Mouse (Mus musculus): ENCODE results near the gene Lrfn2. TPM values are rescaled to one million over a fixed set of nuclear protein-coding genes. Genes with fewer than 3 reads are reported as not detected.
A peak's percentile ranks its signal among the peaks of the same experiment; 100 is the strongest.

Lrfn2 gene
- polyA plus RNA-seq, 1 experiment from 2014 or later, result 10.4 TPM

DNA sequence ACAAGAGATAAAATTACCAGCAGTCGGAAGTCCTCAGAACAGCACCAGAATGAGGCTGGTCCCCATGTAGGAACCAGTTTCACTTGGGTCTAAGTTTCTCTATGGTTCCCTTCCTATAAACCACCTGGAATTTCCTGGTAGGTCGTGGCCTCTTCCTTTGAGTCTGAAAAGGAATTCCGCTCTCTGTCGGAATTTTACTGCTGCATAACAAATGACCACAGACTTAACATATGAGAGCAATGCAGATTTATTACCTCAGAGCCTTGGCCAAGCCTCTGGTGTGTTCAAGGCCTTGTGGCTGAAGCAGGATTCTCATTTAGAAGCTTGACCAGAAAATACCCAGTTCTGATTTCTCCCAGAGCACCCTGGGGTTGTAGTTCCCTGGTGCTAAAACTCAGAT, 115.7 kb downstream of the Lrfn2 start:
- 76% methylated on average over 4 of the region's 4 CpGs for WGBS
- Histone ChIP-seq H3K4me2 (ENCODE audit: low read length) (no peak overlapping the region), H3K27ac (ENCODE audit: low read length) (no peak overlapping the region), H3K4me1 (replicated peaks; ENCODE audit: control insufficient read depth, insufficient read depth, low read length) (peaks cover 19% of the 10 kb centered on the region), H3K36me3 (ENCODE audit: control insufficient read depth, insufficient read depth) (no peaks in the 10 kb centered on the region), H3K9ac (replicated peaks; ENCODE audit: low read depth, low read length) (no peak overlapping the region), H3K9me3 (ENCODE audit: control insufficient read depth, low read length) (no peaks in the 10 kb centered on the region), H3K4me3 (replicated peaks; ENCODE audit: low read length) (no peak overlapping the region), H3K27me3 (replicated peaks; ENCODE audit: control insufficient read depth, insufficient read depth, low read length) (no peaks in the 10 kb centered on the region)
- ATAC-seq, result no peak

DNA sequence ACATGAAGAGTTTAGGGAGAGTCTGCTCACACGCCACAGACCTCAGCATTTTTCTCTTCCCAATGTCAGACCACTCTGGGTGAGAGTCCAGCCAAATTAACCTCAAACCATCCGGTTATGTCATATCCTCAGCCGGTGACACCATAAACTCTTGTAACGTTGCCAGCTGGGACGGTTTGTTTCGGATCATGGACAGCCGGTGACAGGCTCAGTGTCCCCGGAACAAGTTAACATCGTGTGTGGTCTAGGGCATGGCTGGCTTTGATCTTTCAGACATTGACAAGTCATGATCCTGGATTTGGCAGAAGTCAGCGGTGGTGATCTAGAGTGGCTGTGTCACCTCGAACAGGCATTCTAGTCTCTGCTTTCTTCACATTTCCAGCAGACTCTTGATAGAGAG, 119.1 kb downstream of the Lrfn2 start:
- ATAC-seq, result no peak
- Histone ChIP-seq H3K36me3 (ENCODE audit: control insufficient read depth, insufficient read depth) (no peaks in the 10 kb centered on the region), H3K9ac (replicated peaks; ENCODE audit: low read depth, low read length) (no peak overlapping the region), H3K27me3 (replicated peaks; ENCODE audit: control insufficient read depth, insufficient read depth, low read length) (no peaks in the 10 kb centered on the region), H3K9me3 (ENCODE audit: control insufficient read depth, low read length) (no peaks in the 10 kb centered on the region), H3K4me2 (ENCODE audit: low read length) (no peak overlapping the region), H3K4me3 (replicated peaks; ENCODE audit: low read length) (no peak overlapping the region), H3K4me1 (replicated peaks; ENCODE audit: control insufficient read depth, insufficient read depth, low read length) (no peaks in the 10 kb centered on the region), H3K27ac (ENCODE audit: low read length) (no peak overlapping the region)
- WGBS, result 89% methylated on average over 11 of the region's 11 CpGs

DNA sequence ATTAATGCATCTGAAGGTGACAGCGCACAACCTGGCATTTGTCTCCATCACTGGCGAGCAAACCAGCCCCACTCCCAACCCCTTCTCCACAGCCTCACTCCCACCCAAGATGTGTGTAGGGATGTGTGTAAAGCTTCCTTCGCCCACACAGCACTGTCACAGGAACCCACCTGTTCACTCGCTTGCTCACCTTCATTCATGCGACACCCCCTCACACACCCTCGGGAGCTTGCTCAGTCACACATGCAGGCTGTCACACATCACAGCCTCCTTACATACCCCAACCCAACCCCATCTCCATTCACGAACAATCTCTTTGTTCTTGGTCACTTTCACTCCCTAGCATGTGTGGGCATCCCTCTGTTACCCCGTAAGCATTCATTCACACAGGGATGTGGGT, 129.0 kb downstream of the Lrfn2 start:
- H3K36me3 ChIP-seq (ENCODE audit: control insufficient read depth, insufficient read depth), result no peaks in the 10 kb centered on the region
- no peak overlapping the region for H3K4me2 ChIP-seq (ENCODE audit: low read length)
- no peaks in the 10 kb centered on the region for H3K27me3 ChIP-seq (replicated peaks; ENCODE audit: control insufficient read depth, insufficient read depth, low read length)
- H3K4me1 ChIP-seq (replicated peaks; ENCODE audit: control insufficient read depth, insufficient read depth, low read length), result peaks cover 18% of the 10 kb centered on the region
- no peak overlapping the region for H3K27ac ChIP-seq (ENCODE audit: low read length)
- H3K4me3 ChIP-seq (replicated peaks; ENCODE audit: low read length), result no peak overlapping the region
- H3K9me3 ChIP-seq (ENCODE audit: control insufficient read depth, low read length), result no peaks in the 10 kb centered on the region
- H3K9ac ChIP-seq (replicated peaks; ENCODE audit: low read depth, low read length), result no peak overlapping the region
- 89% methylated on average over 8 of the region's 8 CpGs for WGBS
- ATAC-seq, result no peak

DNA sequence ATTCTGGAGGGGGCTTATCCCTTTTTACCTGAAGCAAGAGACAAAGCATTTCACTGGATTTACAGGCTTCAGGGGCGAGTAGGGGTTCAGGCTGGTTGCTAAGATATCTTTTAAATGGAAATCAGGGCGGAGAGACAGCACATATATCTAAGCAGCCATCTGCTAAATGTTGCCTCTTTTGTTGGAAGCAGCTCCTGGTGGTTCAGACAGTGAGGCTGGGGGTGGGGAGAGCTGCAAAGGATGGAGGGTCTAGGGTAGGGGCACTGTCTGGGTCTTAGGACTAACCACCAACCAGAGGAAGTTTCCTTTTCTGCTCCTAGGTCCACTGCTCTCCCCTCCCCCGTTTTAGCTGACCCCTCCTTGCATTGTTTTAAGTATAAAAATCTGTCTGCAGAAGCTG, 131.6 kb downstream of the Lrfn2 start:
- 37% methylated on average over 3 of the region's 3 CpGs for WGBS
- Histone ChIP-seq H3K27ac (ENCODE audit: low read length) (peak overlapping the region; percentile 51), H3K4me1 (replicated peaks; ENCODE audit: control insufficient read depth, insufficient read depth, low read length) (peaks cover 18% of the 10 kb centered on the region)

DNA sequence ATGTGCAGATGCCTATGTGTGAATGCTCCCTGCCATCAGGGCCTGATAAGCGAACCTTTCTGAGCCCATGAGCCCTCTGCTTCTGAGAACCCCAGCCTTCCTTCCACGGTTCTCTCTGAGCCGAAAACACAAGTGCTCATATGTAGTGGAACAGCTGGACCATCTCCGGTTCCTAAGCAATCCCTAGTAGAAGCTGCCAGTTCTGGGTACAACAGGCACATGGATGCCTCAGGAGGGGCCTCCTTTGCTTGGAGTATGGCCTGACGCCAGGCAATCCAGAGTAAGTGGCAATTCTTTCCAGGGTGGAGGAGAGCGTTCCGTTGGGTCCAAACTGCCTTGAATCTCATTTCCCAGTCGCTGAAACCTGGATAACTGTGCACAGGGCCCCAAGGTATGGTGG, 132.3 kb downstream of the Lrfn2 start:
- 69% methylated on average over 8 of the region's 8 CpGs for WGBS
- no peak overlapping the region for H3K4me2 ChIP-seq (ENCODE audit: low read length)
- H3K27me3 ChIP-seq (replicated peaks; ENCODE audit: control insufficient read depth, insufficient read depth, low read length), result no peaks in the 10 kb centered on the region
- peaks cover 18% of the 10 kb centered on the region for H3K4me1 ChIP-seq (replicated peaks; ENCODE audit: control insufficient read depth, insufficient read depth, low read length)
- no peak overlapping the region for H3K4me3 ChIP-seq (replicated peaks; ENCODE audit: low read length)
- H3K36me3 ChIP-seq (ENCODE audit: control insufficient read depth, insufficient read depth), result no peaks in the 10 kb centered on the region
- no peaks in the 10 kb centered on the region for H3K9me3 ChIP-seq (ENCODE audit: control insufficient read depth, low read length)
- no peak overlapping the region for H3K27ac ChIP-seq (ENCODE audit: low read length)
- ATAC-seq, result peak; percentile 43
- no peak overlapping the region for H3K9ac ChIP-seq (replicated peaks; ENCODE audit: low read depth, low read length)

More for the DNA sequence above, 131.6 kb downstream of the Lrfn2 start:
- Histone ChIP-seq H3K27me3 (replicated peaks; ENCODE audit: control insufficient read depth, insufficient read depth, low read length) (no peaks in the 10 kb centered on the region), H3K9ac (replicated peaks; ENCODE audit: low read depth, low read length) (no peak overlapping the region), H3K9me3 (ENCODE audit: control insufficient read depth, low read length) (no peaks in the 10 kb centered on the region), H3K4me3 (replicated peaks; ENCODE audit: low read length) (no peak overlapping the region), H3K36me3 (ENCODE audit: control insufficient read depth, insufficient read depth) (no peaks in the 10 kb centered on the region), H3K4me2 (ENCODE audit: low read length) (no peak overlapping the region)
- ATAC-seq, result peak; percentile 63

DNA sequence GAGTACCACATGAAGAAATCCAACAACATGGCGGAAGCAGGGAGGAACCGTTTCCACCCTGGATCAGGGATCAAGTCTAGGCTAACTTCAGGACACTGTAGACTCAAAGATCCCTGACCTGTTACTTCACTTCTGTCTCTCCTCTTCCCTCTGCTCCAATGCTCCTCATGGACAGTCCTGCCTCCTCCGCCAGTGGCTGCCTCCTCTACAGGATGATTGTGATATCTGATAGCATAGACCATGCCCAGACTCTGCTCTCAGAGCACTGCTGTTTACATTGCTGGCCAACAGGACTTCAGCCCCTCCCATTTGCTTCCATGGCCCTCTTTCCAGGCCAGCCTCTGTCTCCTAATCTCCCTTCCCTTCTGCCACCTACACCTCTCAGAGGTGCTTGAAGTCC, 132.9 kb downstream of the Lrfn2 start:
- 92% methylated on average over 3 of the region's 3 CpGs for WGBS
- no peak for ATAC-seq
- H3K27ac ChIP-seq (ENCODE audit: low read length), result no peak overlapping the region

DNA sequence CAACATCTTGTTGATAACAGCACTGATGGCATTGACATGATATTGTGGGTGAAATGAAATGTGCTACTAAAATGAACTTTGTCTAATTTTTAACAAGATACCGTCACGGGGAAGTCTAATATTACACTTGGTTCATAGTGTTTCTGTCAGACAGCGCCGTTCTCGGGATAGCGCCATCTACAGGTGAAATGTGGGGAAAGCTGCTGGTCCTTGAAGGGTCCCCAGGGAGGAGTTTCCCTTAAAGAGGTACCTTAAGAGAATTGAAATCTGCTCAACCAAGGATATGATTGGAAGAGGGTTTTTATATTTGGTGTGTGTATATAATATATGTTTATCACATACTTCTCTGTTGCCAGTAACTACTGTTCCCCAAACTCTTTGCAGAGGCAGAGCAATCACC, 134.6 kb downstream of the Lrfn2 start:
- Histone ChIP-seq H3K4me3 (replicated peaks; ENCODE audit: low read length) (no peak overlapping the region), H3K9me3 (ENCODE audit: control insufficient read depth, low read length) (no peaks in the 10 kb centered on the region), H3K36me3 (ENCODE audit: control insufficient read depth, insufficient read depth) (no peaks in the 10 kb centered on the region), H3K27ac (ENCODE audit: low read length) (no peak overlapping the region), H3K4me2 (ENCODE audit: low read length) (no peak overlapping the region), H3K4me1 (replicated peaks; ENCODE audit: control insufficient read depth, insufficient read depth, low read length) (peaks cover 18% of the 10 kb centered on the region), H3K27me3 (replicated peaks; ENCODE audit: control insufficient read depth, insufficient read depth, low read length) (no peaks in the 10 kb centered on the region), H3K9ac (replicated peaks; ENCODE audit: low read depth, low read length) (no peak overlapping the region)
- WGBS, result 61% methylated on average over 6 of the region's 6 CpGs
- ATAC-seq, result no peak

More for the DNA sequence above, 132.9 kb downstream of the Lrfn2 start:
- no peak overlapping the region for H3K4me3 ChIP-seq (replicated peaks; ENCODE audit: low read length)
- H3K4me1 ChIP-seq (replicated peaks; ENCODE audit: control insufficient read depth, insufficient read depth, low read length), result peaks cover 18% of the 10 kb centered on the region
- no peaks in the 10 kb centered on the region for H3K27me3 ChIP-seq (replicated peaks; ENCODE audit: control insufficient read depth, insufficient read depth, low read length)
- H3K36me3 ChIP-seq (ENCODE audit: control insufficient read depth, insufficient read depth), result no peaks in the 10 kb centered on the region
- no peaks in the 10 kb centered on the region for H3K9me3 ChIP-seq (ENCODE audit: control insufficient read depth, low read length)
- H3K9ac ChIP-seq (replicated peaks; ENCODE audit: low read depth, low read length), result no peak overlapping the region
- no peak overlapping the region for H3K4me2 ChIP-seq (ENCODE audit: low read length)

DNA sequence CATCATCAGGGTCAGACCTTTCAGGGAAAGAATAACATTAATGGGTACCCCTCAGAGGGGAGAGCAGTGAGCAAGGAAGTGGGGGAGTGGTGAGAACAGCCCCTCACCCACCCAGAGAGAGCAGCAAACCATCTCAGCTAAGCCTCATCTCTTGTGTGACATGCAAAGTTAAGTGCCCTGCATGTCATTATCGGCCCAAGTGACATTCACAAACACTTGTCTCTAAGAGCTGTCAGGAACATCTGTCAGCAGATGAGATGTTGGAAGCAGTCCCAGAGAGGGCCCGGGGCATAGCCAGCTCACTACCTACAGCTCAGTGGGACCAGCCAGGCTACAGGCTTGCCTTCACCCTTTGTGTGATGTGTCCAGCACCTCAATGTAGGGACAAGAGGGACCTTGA, 146.0 kb downstream of the Lrfn2 start:
- H3K36me3 ChIP-seq (ENCODE audit: control insufficient read depth, insufficient read depth), result no peaks in the 10 kb centered on the region
- no peak overlapping the region for H3K4me2 ChIP-seq (ENCODE audit: low read length)
- no peak overlapping the region for H3K4me3 ChIP-seq (replicated peaks; ENCODE audit: low read length)
- H3K27me3 ChIP-seq (replicated peaks; ENCODE audit: control insufficient read depth, insufficient read depth, low read length), result no peaks in the 10 kb centered on the region
- no peaks in the 10 kb centered on the region for H3K9me3 ChIP-seq (ENCODE audit: control insufficient read depth, low read length)
- 28% methylated on average over 2 of the region's 2 CpGs for WGBS
- no peak overlapping the region for H3K27ac ChIP-seq (ENCODE audit: low read length)
- peaks cover 6% of the 10 kb centered on the region; the same call in 1 of the 2 replicates for H3K4me1 ChIP-seq (replicated peaks; ENCODE audit: control insufficient read depth, insufficient read depth, low read length)
- H3K9ac ChIP-seq (replicated peaks; ENCODE audit: low read depth, low read length), result no peak overlapping the region
- ATAC-seq, result peak; percentile 82

DNA sequence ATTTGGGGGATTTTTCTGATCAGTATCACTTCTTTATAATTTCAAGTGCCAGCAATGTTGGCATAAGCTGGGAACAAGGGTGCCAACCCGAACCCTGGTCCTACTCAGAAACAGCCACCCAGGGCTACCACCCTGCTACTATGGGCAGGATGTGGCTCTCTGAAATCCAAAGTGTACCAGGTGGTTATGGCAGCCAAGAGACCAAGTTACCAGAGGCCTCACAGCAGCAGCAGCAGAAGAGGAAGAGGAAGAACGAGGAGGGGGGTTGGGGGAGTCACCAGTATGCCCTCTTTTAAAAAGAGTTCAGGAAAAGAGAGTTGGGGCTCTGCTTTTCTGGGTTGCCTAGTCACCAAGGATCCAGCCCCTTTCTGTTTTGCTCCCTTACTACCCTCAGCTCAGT, 147.5 kb downstream of the Lrfn2 start:
- no peak overlapping the region for H3K9ac ChIP-seq (replicated peaks; ENCODE audit: low read depth, low read length)
- no peak overlapping the region for H3K27ac ChIP-seq (ENCODE audit: low read length)
- H3K4me1 ChIP-seq (replicated peaks; ENCODE audit: control insufficient read depth, insufficient read depth, low read length), result peaks cover 12% of the 10 kb centered on the region; the same call in 1 of the 2 replicates
- no peaks in the 10 kb centered on the region for H3K9me3 ChIP-seq (ENCODE audit: control insufficient read depth, low read length)
- H3K4me2 ChIP-seq (ENCODE audit: low read length), result no peak overlapping the region
- no peak for ATAC-seq
- no peak overlapping the region for H3K4me3 ChIP-seq (replicated peaks; ENCODE audit: low read length)
- H3K27me3 ChIP-seq (replicated peaks; ENCODE audit: control insufficient read depth, insufficient read depth, low read length), result no peaks in the 10 kb centered on the region
- no peaks in the 10 kb centered on the region for H3K36me3 ChIP-seq (ENCODE audit: control insufficient read depth, insufficient read depth)
- WGBS, result 63% methylated on average over 2 of the region's 2 CpGs

Data from forebrain, embryonic 16.5 days (tissue).